Mouse (Mus musculus): ENCODE measurements at regions not wholly inside any gene's neighbourhood (a gene's known extent, or its start where the extent isn't known, plus 50 kb on each side); places are given as distances from the start of the nearest gene placed in this dataset.

DNA sequence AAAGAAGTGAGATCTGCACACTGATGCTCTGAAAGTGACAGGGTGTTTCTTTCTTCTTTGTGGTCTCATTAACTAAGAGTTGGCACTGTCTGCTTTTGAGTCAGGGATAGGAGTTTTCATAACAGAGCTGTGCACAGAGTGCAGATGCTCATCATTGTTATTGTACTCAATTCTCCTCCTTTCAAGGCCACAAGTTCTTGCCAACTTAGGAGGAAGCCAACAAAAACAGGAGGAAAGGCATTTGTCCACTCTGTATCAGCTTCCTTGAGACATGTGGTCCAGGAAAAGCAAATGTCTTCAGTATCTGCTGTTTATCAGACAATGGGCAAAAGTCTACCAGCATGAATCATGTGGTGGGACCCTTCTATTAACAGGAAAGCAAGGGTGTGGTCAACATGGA, 345.1 kb downstream of the Fam181b start:
- no peak overlapping the region for H3K4me3 ChIP-seq
- H3K27ac ChIP-seq = no peak overlapping the region
- intact Hi-C loops (cut with DNase I) = no loop called here
- no peak for DNase-seq (ENCODE audit: extremely low spot score in 1 of 2, low spot score in 2 of 2)
- no peak for TF ChIP-seq CTCF (IDR thresholded peaks at IDR 0.05)

DNA sequence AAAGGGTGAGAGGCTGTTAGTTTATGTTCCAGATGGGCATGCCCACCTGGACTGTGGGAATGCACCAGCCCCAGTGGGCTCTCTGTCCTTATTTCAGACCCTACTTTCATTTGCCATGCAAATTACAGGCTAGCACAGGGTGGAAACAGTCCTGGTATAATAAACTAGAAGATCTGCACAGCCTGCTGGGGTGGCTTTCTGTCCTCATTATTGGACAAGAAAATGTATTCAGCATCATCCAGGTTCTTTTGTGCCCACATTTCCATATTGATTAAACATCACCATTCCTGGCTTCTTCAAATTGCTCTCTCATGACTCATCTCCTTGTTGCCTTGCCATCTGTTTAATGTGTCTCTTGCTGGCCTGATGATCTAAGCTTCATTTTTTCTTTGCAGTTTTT, 355.4 kb downstream of the Fam181b start:
- Histone ChIP-seq H3K4me3 (no peak overlapping the region), H3K27ac (no peak overlapping the region)
- no peak for TF ChIP-seq CTCF (IDR thresholded peaks at IDR 0.05)
- intact Hi-C loops (cut with DNase I) = no loop called here
- DNase-seq (ENCODE audit: extremely low spot score in 1 of 2, low spot score in 2 of 2) = no peak

DNA sequence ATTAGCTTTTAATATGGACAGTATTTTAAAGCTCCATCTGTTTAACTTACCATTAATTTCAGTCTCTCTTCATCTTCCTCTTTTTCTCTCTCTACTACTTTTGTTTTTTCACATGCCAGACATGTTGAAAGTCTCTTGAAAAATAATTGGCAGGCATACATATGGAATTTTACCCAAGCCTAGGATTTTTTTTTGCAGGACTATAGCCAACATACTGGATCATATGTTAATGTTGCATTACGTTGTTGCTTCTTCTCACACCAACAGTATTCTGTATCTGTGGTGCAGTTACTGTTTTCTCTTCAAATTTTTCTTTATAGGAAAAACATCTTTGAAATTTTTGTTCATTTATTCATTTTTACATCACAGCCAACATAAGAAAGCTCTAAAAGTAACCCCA, 374.4 kb downstream of the Fam181b start:
- intact Hi-C loops (cut with DNase I) = no loop called here
- no peak for DNase-seq (ENCODE audit: extremely low spot score in 1 of 2, low spot score in 2 of 2)
- no peak for TF ChIP-seq CTCF (IDR thresholded peaks at IDR 0.05)
- Histone ChIP-seq H3K4me3 (no peak overlapping the region), H3K27ac (no peak overlapping the region)

DNA sequence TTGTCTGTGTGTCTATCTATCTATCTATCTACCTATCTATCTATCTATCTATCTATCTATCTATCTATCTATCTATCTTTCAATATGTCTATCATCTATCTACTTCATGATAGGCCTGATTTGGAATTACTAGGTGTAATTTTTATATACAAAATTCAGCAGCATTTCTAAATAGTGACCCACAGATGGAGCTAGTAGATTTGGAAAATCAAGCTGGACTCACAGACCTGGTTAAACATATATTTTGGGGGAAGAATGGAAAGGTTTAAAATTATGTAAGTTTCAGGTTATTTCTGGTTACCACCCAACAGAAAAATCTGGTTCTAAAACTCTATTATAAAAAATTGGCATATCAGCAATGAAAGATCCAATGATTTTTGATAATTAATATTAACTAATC, 383.7 kb downstream of the Fam181b start:
- intact Hi-C loops (cut with DNase I) = loop anchor here (1.0 kb wide), 1 partner anchor 579 kb away; no protein-coding TSS in a partner anchor
- H3K27ac ChIP-seq = no peak overlapping the region
- no peak overlapping the region for H3K4me3 ChIP-seq
- TF ChIP-seq CTCF (IDR thresholded peaks at IDR 0.05) = peak; percentile 40
- DNase-seq (ENCODE audit: extremely low spot score in 1 of 2, low spot score in 2 of 2) = no peak

DNA sequence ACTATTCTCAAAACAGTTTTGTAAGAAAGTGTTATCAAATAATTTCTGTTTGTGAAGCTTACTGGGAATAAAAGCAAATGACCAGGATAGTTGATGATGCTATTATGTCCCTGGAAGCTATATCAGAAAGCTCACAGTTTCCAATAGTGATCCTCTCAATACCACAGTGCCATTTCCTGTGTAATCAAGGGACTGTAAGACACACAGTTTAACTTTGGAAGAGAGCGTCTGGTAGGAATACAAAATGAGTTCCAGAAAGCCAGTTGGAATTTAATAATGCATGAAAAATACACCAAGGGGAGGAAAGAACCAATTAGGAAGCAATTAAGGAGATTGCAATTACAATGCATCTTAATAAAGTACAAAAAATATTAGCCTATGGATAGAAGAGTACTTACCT, 393.7 kb downstream of the Fam181b start:
- no peak for DNase-seq (ENCODE audit: extremely low spot score in 1 of 2, low spot score in 2 of 2)
- no peak for TF ChIP-seq CTCF (IDR thresholded peaks at IDR 0.05)
- intact Hi-C loops (cut with DNase I) = no loop called here
- Histone ChIP-seq H3K27ac (no peak overlapping the region), H3K4me3 (no peak overlapping the region)

DNA sequence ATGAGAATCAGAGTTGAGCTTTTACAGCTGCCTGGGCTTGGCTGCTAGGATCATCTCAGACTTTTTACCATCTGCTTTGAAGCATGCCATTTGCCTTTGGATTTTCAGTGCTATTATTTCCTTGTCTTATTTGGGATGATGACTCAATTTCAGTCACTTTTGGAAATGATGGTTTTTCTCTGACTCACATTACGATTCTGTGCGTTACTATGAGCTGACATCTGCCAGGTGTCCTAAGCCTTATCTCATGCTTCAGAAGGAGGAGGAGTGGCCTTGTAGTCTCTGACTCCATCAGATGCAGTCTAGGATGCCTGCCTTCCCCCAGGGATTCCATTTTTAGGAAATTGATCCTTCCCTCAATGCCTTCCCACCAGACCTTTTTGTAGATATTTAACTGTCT, 431.0 kb downstream of the Fam181b start:
- peak in 1 of 2 experiments; percentile 10 for DNase-seq (ENCODE audit: extremely low spot score in 1 of 2, low spot score in 2 of 2)
- intact Hi-C loops (cut with DNase I) = loop anchor here (2.0 to 10.0 kb wide), 2 partner anchors 122 to 724 kb away; no protein-coding TSS in a partner anchor
- TF ChIP-seq CTCF (IDR thresholded peaks at IDR 0.05) = no peak
- peak overlapping the region; percentile 29; the same call in 1 of the 2 replicates for H3K27ac ChIP-seq
- H3K4me3 ChIP-seq = no peak overlapping the region

DNA sequence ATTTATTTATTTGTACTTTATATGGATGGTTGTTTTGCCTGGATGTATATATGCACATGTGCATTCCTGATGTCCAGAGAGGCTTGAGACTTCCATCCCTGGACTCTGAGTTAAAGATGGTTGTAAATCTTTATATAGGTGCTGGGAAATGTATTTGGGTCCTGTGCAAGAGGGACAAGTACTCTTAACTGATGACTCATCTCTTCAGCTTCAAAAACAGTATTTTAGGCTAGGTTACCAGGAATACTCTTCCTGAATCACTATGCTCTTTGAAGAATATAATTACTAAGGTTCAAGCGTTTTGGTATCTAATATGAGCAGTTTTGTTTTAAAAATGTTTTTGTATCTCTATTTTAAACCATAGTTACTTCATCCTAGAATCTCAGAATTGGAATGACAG, 431.6 kb downstream of the Fam181b start:
- intact Hi-C loops (cut with DNase I) = loop anchor here (2.0 to 10.0 kb wide), 2 partner anchors 122 to 724 kb away; no protein-coding TSS in a partner anchor
- no peak for DNase-seq (ENCODE audit: extremely low spot score in 1 of 2, low spot score in 2 of 2)
- Histone ChIP-seq H3K27ac (no peak overlapping the region; the same call in 1 of the 2 replicates), H3K4me3 (no peak overlapping the region)
- TF ChIP-seq CTCF (IDR thresholded peaks at IDR 0.05) = no peak

DNA sequence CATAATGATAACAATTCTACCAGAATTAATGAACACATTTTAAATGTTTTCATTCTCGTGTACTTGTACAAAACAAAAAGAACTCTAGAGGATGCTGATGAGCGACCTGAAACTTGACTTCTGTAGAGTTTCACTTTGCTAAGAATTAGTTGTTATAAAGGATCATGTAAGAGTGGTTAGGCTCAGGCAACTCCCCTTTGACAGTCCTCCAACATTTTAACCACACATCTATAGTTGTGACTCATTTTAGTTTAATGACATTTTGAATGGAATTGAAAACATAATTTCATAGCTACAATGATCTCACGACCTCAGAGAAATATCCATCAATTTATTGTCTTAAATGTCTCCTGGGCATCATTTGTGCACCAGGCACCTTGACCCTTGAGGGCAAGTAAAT, 479.5 kb downstream of the Fam181b start:
- no peak for TF ChIP-seq CTCF (IDR thresholded peaks at IDR 0.05)
- no peak for DNase-seq (ENCODE audit: extremely low spot score in 1 of 2, low spot score in 2 of 2)
- Histone ChIP-seq H3K4me3 (no peak overlapping the region), H3K27ac (no peak overlapping the region)
- intact Hi-C loops (cut with DNase I) = no loop called here

DNA sequence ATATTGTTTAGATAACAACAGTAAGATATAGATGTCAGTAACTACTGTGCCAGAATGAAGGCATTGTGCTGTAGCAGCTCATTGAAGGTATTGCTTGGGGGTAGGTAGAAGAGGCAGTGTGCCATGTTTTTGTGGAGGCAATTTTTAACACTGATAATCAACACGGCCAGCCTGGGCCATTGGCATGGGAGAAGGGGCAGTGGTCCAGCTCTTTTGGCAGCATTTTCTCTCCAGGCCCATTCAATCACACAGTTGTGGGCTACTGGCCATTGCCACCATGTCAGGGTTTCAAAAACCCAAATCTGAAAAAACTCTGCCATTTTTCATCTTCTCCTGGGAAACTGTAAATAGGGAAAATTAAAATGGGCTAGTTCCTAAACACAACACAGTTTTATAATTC, 497.9 kb downstream of the Fam181b start:
- Histone ChIP-seq H3K27ac (no peak overlapping the region), H3K4me3 (no peak overlapping the region)
- TF ChIP-seq CTCF (IDR thresholded peaks at IDR 0.05) = no peak
- no peak for DNase-seq (ENCODE audit: extremely low spot score in 1 of 2, low spot score in 2 of 2)
- intact Hi-C loops (cut with DNase I) = no loop called here

DNA sequence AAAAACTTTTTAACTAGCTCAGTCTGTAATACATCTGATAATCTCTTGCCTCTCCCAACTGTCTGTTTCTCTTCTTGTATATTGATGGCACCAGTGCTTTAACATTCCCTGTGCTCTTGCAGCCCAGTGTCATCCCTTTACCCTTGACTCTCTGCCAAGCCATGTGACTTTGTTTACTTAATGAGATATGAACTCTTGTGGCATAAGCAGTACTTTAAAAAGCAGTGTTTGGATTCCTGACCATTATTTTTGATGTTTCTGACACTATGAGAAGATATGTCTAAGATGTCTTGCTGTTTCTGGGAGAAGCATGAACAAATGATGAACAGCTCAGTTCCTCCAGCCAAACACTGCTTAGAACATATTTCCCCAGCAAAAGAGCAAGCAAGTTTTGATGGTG, 507.5 kb downstream of the Fam181b start:
- intact Hi-C loops (cut with DNase I) = no loop called here
- TF ChIP-seq CTCF (IDR thresholded peaks at IDR 0.05) = no peak
- no peak overlapping the region for H3K4me3 ChIP-seq
- no peak for DNase-seq (ENCODE audit: extremely low spot score in 1 of 2, low spot score in 2 of 2)
- H3K27ac ChIP-seq = no peak overlapping the region

DNA sequence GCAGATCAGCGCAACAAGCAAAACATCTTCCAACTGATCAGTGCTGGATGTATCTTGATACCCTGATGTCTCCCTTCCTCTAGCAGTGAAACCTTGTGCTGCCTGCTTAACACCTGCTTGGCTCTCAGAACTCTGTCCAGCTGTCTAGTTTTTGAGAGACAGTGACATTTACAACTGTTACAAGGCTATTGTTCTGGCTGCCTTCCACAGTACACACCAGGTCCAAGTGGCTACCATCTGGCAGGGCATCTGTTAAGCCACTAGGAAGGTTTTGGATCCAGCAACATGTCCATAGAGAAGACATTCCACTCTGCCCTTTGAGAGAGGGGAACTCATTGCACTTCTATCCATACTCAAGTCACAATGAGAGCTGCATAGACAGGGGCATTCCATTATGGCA, 508.4 kb downstream of the Fam181b start:
- no peak for TF ChIP-seq CTCF (IDR thresholded peaks at IDR 0.05)
- Histone ChIP-seq H3K4me3 (no peak overlapping the region), H3K27ac (no peak overlapping the region)
- intact Hi-C loops (cut with DNase I) = no loop called here
- DNase-seq (ENCODE audit: extremely low spot score in 1 of 2, low spot score in 2 of 2) = no peak
